Mouse (Mus musculus) stomach, embryonic 15.5 days (tissue): ENCODE data around the gene Wscd2. TPM values are rescaled to one million over a fixed set of nuclear protein-coding genes. Genes with fewer than 3 reads are reported as not detected.

Source experiments
- ATAC-seq: fragments of 200-750 bp; cut with Nextera tagmentation; 2 replicates; pipeline ENCODE4 v1.8.0; 2017; ENCODE audit warnings: low read depth, moderate number of reproducible peaks, moderate TSS enrichment; ENCODE audit not compliant: insufficient read depth, low FRiP score
- H3K27ac ChIP-seq: fragments of 300-500 bp; sonication (generic); 2 replicates; pipeline ENCODE4 v1.5.1; 2015; ENCODE audit warnings: mild to moderate bottlenecking, inconsistent platforms
- H3K27me3 ChIP-seq: fragments of 300-500 bp; sonication (generic); replicated peaks from 2 replicates; pipeline ENCODE4 v1.6.1; 2015; ENCODE audit warnings: inconsistent platforms
- H3K36me3 ChIP-seq: fragments of 300-500 bp; sonication (generic); 2 replicates; pipeline ENCODE4 v1.6.1; 2015; ENCODE audit warnings: inconsistent platforms
- H3K4me1 ChIP-seq: fragments of 300-500 bp; sonication (generic); 2 replicates; pipeline ENCODE4 v1.6.1; 2015; ENCODE audit warnings: inconsistent platforms
- H3K4me2 ChIP-seq: fragments of 300-500 bp; sonication (generic); 2 replicates; pipeline ENCODE4 v1.6.1; 2015; ENCODE audit warnings: mild to moderate bottlenecking, inconsistent platforms
- H3K4me3 ChIP-seq: fragments of 300-500 bp; sonication (generic); replicated peaks from 2 replicates; pipeline ENCODE4 v1.5.1; 2015; ENCODE audit warnings: inconsistent platforms
- H3K9ac ChIP-seq: fragments of 300-500 bp; sonication (generic); 2 replicates; pipeline ENCODE4 v1.6.1; 2015; ENCODE audit warnings: inconsistent platforms
- H3K9me3 ChIP-seq: fragments of 300-500 bp; sonication (generic); 2 replicates; pipeline ENCODE4 v1.6.1; 2016; ENCODE audit warnings: inconsistent platforms
- WGBS: fragments of 180-500 bp; shearing (Covaris S2); methylation state at CpG from one replicate; pipeline ENCODE4 v1.1.7; 2015; 5-methylcytosine and 5-hydroxymethylcytosine counted together
- polyA plus RNA-seq: library from polyadenylated mRNA; unstranded; fragments of >200 nt; fragmentation: Nextera tagmentation; extraction: Ambion mirVana; gene quantifications from 2 replicates; pipeline ENCODE4 v1.2.1, GENCODE M21; 2015

Gene Wscd2
- polyA plus RNA-seq, 1 experiment from 2014 or later = 6.5 TPM

- H3K36me3 ChIP-seq = no peaks in the 10 kb centered on the region
- ATAC-seq = no peak
- H3K9me3 ChIP-seq = no peaks in the 10 kb centered on the region
- H3K27ac ChIP-seq = no peak overlapping the region
- no peak overlapping the region for H3K4me3 ChIP-seq
- no peaks in the 10 kb centered on the region for H3K4me1 ChIP-seq
- no peak overlapping the region for H3K9ac ChIP-seq
- no peak overlapping the region for H3K4me2 ChIP-seq
- no peaks in the 10 kb centered on the region for H3K27me3 ChIP-seq
- 19% methylated on average over 4 of the region's 4 CpGs for WGBS
Observed at GRCm38 (mm10) chr5:113564463-113564862, 74.3 kb downstream of the Wscd2 start.

- no peaks in the 10 kb centered on the region for H3K9me3 ChIP-seq
- no peak for ATAC-seq
- no peaks in the 10 kb centered on the region for H3K36me3 ChIP-seq
- H3K27me3 ChIP-seq = no peaks in the 10 kb centered on the region
- H3K9ac ChIP-seq = no peak overlapping the region
- H3K27ac ChIP-seq = no peak overlapping the region
- no peak overlapping the region for H3K4me3 ChIP-seq
- 74% methylated on average over 10 of the region's 10 CpGs for WGBS
- no peaks in the 10 kb centered on the region for H3K4me1 ChIP-seq
- no peak overlapping the region for H3K4me2 ChIP-seq
Observed at GRCm38 (mm10) chr5:113565101-113565854, 75.1 kb downstream of the Wscd2 start.

GRCm38 (mm10) chr5:113565858-113566257 lies 75.7 kb downstream of the Wscd2 start:
- no peak overlapping the region for H3K9ac ChIP-seq
- no peaks in the 10 kb centered on the region for H3K27me3 ChIP-seq
- no peaks in the 10 kb centered on the region for H3K36me3 ChIP-seq
- no peak overlapping the region for H3K4me3 ChIP-seq
- WGBS = 65% methylated on average over 12 of the region's 12 CpGs
- no peak overlapping the region for H3K27ac ChIP-seq
- H3K4me2 ChIP-seq = no peak overlapping the region
- no peak for ATAC-seq
- H3K9me3 ChIP-seq = no peaks in the 10 kb centered on the region
- no peaks in the 10 kb centered on the region for H3K4me1 ChIP-seq

GRCm38 (mm10) chr5:113570056-113570717 lies 80.1 kb downstream of the Wscd2 start:
- Histone ChIP-seq H3K36me3 (no peaks in the 10 kb centered on the region), H3K27ac (no peak overlapping the region), H3K4me3 (no peak overlapping the region), H3K27me3 (no peaks in the 10 kb centered on the region), H3K9ac (no peak overlapping the region), H3K4me2 (no peak overlapping the region), H3K9me3 (no peaks in the 10 kb centered on the region), H3K4me1 (no peaks in the 10 kb centered on the region)
- no peak for ATAC-seq
- WGBS = 45% methylated on average over 7 of the region's 7 CpGs

GRCm38 (mm10) chr5:113577555-113577954 lies 87.4 kb downstream of the Wscd2 start:
- Histone ChIP-seq H3K4me1 (no peaks in the 10 kb centered on the region), H3K36me3 (0 out of 2 replicates have a peak, but pooled peaks cover 2% of the 10 kb centered on the region), H3K4me2 (no peak overlapping the region), H3K27ac (no peak overlapping the region), H3K4me3 (no peak overlapping the region), H3K9ac (no peak overlapping the region), H3K9me3 (no peaks in the 10 kb centered on the region), H3K27me3 (no peaks in the 10 kb centered on the region)
- 76% methylated on average over 7 of the region's 7 CpGs for WGBS
- ATAC-seq = no peak

- WGBS = 85% methylated on average over 6 of the region's 6 CpGs
- Histone ChIP-seq H3K4me1 (no peaks in the 10 kb centered on the region), H3K4me3 (no peak overlapping the region), H3K36me3 (0 out of 2 replicates have a peak, but pooled peaks cover 2% of the 10 kb centered on the region), H3K9ac (no peak overlapping the region), H3K27ac (no peak overlapping the region), H3K27me3 (no peaks in the 10 kb centered on the region), H3K9me3 (no peaks in the 10 kb centered on the region), H3K4me2 (no peak overlapping the region)
- ATAC-seq = 0 out of 2 replicates have a peak, but pooled peaks have one; percentile 22
Observed at GRCm38 (mm10) chr5:113578428-113578827, 88.3 kb downstream of the Wscd2 start.

GRCm38 (mm10) chr5:113579128-113579527 lies 89.0 kb downstream of the Wscd2 start:
- H3K27me3 ChIP-seq = no peaks in the 10 kb centered on the region
- H3K4me1 ChIP-seq = no peaks in the 10 kb centered on the region
- 75% methylated on average over 4 of the region's 4 CpGs for WGBS
- 0 out of 2 replicates have a peak, but pooled peaks cover 2% of the 10 kb centered on the region for H3K36me3 ChIP-seq
- H3K27ac ChIP-seq = no peak overlapping the region
- no peak overlapping the region for H3K4me2 ChIP-seq
- no peak overlapping the region for H3K4me3 ChIP-seq
- ATAC-seq = no peak
- no peaks in the 10 kb centered on the region for H3K9me3 ChIP-seq
- H3K9ac ChIP-seq = no peak overlapping the region

GRCm38 (mm10) chr5:113580248-113580647 lies 90.1 kb downstream of the Wscd2 start:
- no peak for ATAC-seq
- no peak overlapping the region for H3K4me2 ChIP-seq
- no peak overlapping the region for H3K27ac ChIP-seq
- no peak overlapping the region for H3K4me3 ChIP-seq
- 0 out of 2 replicates have a peak, but pooled peaks cover 2% of the 10 kb centered on the region for H3K36me3 ChIP-seq
- no peaks in the 10 kb centered on the region for H3K9me3 ChIP-seq
- no peaks in the 10 kb centered on the region for H3K27me3 ChIP-seq
- no peaks in the 10 kb centered on the region for H3K4me1 ChIP-seq
- WGBS = 49% methylated on average over 8 of the region's 8 CpGs
- H3K9ac ChIP-seq = no peak overlapping the region

- H3K9ac ChIP-seq = no peak overlapping the region
- H3K27ac ChIP-seq = no peak overlapping the region
- H3K36me3 ChIP-seq = 0 out of 2 replicates have a peak, but pooled peaks cover 2% of the 10 kb centered on the region
- no peak for ATAC-seq
- no peak overlapping the region for H3K4me3 ChIP-seq
- H3K27me3 ChIP-seq = no peaks in the 10 kb centered on the region
- no peak overlapping the region for H3K4me2 ChIP-seq
- H3K9me3 ChIP-seq = no peaks in the 10 kb centered on the region
- 57% methylated on average over 9 of the region's 9 CpGs for WGBS
- no peaks in the 10 kb centered on the region for H3K4me1 ChIP-seq
Observed at GRCm38 (mm10) chr5:113580801-113581200, 90.7 kb downstream of the Wscd2 start.

- H3K4me2 ChIP-seq = no peak overlapping the region
- no peaks in the 10 kb centered on the region for H3K4me1 ChIP-seq
- 62% methylated on average over 5 of the region's 5 CpGs for WGBS
- no peaks in the 10 kb centered on the region for H3K9me3 ChIP-seq
- ATAC-seq = no peak
- H3K27ac ChIP-seq = no peak overlapping the region
- H3K9ac ChIP-seq = no peak overlapping the region
- H3K36me3 ChIP-seq = 0 out of 2 replicates have a peak, but pooled peaks cover 2% of the 10 kb centered on the region
- no peak overlapping the region for H3K4me3 ChIP-seq
- no peaks in the 10 kb centered on the region for H3K27me3 ChIP-seq
Observed at GRCm38 (mm10) chr5:113583424-113584162, 93.5 kb downstream of the Wscd2 start.

GRCm38 (mm10) chr5:113584439-113584838 lies 94.3 kb downstream of the Wscd2 start:
- H3K4me1 ChIP-seq = no peaks in the 10 kb centered on the region

More at GRCm38 (mm10) chr5:113584439-113584838, 94.3 kb downstream of the Wscd2 start:
- ATAC-seq = no peak
- Histone ChIP-seq H3K36me3 (0 out of 2 replicates have a peak, but pooled peaks cover 2% of the 10 kb centered on the region), H3K4me3 (no peak overlapping the region), H3K9me3 (no peaks in the 10 kb centered on the region), H3K4me2 (no peak overlapping the region), H3K27ac (no peak overlapping the region), H3K27me3 (no peaks in the 10 kb centered on the region), H3K9ac (no peak overlapping the region)
- 27% methylated on average over 6 of the region's 6 CpGs for WGBS
